Mouse (Mus musculus): ENCODE results near the gene Pm20d1. TPM values are rescaled to one million over a fixed set of nuclear protein-coding genes. Genes with fewer than 3 reads are reported as not detected.

The Pm20d1 gene
- polyA plus RNA-seq, 1 experiment = 0.11 TPM

DNA sequence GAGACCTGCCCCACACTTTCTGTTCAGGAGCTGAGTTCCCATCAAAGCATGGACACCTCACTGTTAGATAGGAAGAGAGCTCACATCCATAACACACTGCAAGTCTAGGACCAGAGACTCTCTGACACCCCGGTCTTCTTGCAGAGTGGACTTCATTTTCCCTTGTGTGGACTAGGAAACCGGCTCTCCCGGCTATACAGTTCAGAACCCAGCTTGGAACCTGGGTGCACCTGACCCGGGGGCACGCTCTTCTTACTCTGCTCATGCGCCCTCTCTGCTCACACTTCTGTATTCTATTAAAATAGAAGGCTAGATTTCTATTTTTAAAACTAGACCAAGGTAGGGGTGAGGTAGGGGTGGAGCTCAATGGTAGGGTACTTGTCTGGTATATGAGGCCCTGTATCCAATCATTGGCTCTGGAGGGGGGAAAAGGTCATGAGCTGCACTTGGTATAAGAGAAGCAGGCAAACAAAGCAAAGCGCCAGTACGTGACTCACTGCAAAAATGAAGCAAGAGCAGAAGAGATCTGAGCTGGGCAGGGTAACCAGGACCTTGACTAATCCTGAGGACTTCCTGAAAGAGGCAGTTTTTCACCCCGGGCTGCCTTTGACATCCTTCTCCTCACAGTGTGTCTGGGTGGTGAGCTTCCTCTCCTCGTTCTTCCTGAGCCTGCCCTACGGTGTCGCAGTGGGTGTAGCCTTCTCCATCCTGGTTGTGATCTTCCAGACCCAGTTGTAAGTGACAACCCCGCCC lies 35.9 kb upstream of the Pm20d1 start:
- Histone ChIP-seq H3K27me3 (ENCODE audit: control insufficient read depth, insufficient read depth, low read length) (no peaks in the 10 kb centered on the region), H3K4me1 (ENCODE audit: control insufficient read depth, insufficient read depth, insufficient read length) (no peaks in the 10 kb centered on the region), H3K27ac (ENCODE audit: insufficient read depth, low read length) (no peak overlapping the region), H3K4me3 (ENCODE audit: extremely low read depth, insufficient read depth, insufficient read length) (no peak overlapping the region), H3K36me3 (ENCODE audit: control insufficient read depth, insufficient read depth, low read length) (no peaks in the 10 kb centered on the region)
- no peak for TF ChIP-seq CTCF (IDR thresholded peaks at IDR 0.05; ENCODE audit: extremely low read depth, insufficient read depth, insufficient read length, insufficient replicate concordance)
- no peak for TF ChIP-seq POLR2A (IDR thresholded peaks at IDR 0.05; ENCODE audit: low read depth, low read length)
- WGBS = 54% methylated on average over 13 of the region's 13 CpGs
- DNase-seq (ENCODE audit: low read depth in 1 of 2, low spot score in 2 of 2) = no peak

DNA sequence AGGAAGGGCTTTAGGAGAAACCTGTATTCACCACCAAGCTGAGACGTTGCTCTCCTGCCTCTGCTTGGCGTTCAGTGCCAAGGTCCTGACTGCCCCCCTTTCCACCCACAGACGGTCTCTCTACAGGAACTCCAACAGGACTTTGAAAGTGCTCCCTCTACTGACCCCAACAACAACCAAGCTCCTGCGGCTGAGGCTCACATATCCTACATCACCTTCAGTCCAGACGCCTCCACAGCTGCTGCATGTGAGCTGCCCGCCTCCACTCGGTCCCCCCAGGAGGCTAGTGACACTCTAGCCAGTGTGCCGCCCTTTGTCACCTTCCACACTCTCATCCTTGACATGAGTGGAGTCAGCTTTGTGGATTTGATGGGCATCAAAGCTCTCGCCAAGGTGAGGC lies 33.5 kb upstream of the Pm20d1 start:
- no peak for DNase-seq (ENCODE audit: low read depth in 1 of 2, low spot score in 2 of 2)
- H3K4me1 ChIP-seq (ENCODE audit: control insufficient read depth, insufficient read depth, insufficient read length) = no peaks in the 10 kb centered on the region
- H3K27ac ChIP-seq (ENCODE audit: insufficient read depth, low read length) = no peak overlapping the region
- 50% methylated on average over 9 of the region's 9 CpGs for WGBS
- no peaks in the 10 kb centered on the region for H3K36me3 ChIP-seq (ENCODE audit: control insufficient read depth, insufficient read depth, low read length)
- no peak overlapping the region for H3K4me3 ChIP-seq (ENCODE audit: extremely low read depth, insufficient read depth, insufficient read length)
- TF ChIP-seq CTCF (IDR thresholded peaks at IDR 0.05; ENCODE audit: extremely low read depth, insufficient read depth, insufficient read length, insufficient replicate concordance) = no peak
- no peak for TF ChIP-seq POLR2A (IDR thresholded peaks at IDR 0.05; ENCODE audit: low read depth, low read length)
- H3K27me3 ChIP-seq (ENCODE audit: control insufficient read depth, insufficient read depth, low read length) = no peaks in the 10 kb centered on the region

DNA sequence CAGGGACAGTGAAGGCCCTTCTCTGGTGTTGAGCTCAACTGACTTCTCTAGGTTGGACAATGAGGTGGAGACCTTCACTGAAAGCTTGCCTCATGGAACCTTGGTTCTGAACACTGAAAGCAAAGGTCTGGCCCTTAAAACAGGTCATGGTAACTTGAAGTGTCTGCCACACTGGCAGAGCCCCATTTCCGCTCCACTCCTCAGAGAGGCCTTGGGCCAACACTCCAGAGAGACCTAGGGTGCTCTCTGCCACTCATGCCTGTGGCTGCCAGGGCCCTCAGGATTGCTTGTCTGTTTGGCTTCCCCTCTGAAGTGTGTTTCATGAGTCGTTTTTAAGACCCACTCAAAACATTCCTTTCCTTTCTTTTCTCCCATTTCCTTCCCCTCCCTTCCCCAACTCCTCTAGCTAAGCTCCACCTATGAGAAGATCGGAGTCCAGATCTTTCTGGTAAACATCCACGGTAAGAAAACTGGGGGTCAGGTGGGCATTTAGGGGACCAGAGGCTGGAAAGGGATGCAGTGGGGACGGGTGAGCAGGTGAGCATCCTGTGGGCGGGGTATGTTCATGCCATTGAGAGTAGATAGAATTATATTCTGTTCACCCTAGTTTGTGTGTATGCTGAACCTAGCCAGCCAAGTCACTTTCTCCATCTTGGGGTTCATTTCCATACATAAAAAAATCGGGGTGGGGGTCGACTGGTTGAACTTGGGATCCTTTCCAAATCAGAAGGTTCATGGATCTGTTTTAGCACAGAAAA lies 32.4 kb upstream of the Pm20d1 start:
- 61% methylated on average over 8 of the region's 8 CpGs for WGBS
- Histone ChIP-seq H3K4me3 (ENCODE audit: extremely low read depth, insufficient read depth, insufficient read length) (no peak overlapping the region), H3K27ac (ENCODE audit: insufficient read depth, low read length) (no peak overlapping the region), H3K27me3 (ENCODE audit: control insufficient read depth, insufficient read depth, low read length) (no peaks in the 10 kb centered on the region), H3K36me3 (ENCODE audit: control insufficient read depth, insufficient read depth, low read length) (no peaks in the 10 kb centered on the region), H3K4me1 (ENCODE audit: control insufficient read depth, insufficient read depth, insufficient read length) (no peaks in the 10 kb centered on the region)
- no peak for DNase-seq (ENCODE audit: low read depth in 1 of 2, low spot score in 2 of 2)
- TF ChIP-seq CTCF (IDR thresholded peaks at IDR 0.05; ENCODE audit: extremely low read depth, insufficient read depth, insufficient read length, insufficient replicate concordance) (no peak), POLR2A (IDR thresholded peaks at IDR 0.05; ENCODE audit: low read depth, low read length) (no peak)

DNA sequence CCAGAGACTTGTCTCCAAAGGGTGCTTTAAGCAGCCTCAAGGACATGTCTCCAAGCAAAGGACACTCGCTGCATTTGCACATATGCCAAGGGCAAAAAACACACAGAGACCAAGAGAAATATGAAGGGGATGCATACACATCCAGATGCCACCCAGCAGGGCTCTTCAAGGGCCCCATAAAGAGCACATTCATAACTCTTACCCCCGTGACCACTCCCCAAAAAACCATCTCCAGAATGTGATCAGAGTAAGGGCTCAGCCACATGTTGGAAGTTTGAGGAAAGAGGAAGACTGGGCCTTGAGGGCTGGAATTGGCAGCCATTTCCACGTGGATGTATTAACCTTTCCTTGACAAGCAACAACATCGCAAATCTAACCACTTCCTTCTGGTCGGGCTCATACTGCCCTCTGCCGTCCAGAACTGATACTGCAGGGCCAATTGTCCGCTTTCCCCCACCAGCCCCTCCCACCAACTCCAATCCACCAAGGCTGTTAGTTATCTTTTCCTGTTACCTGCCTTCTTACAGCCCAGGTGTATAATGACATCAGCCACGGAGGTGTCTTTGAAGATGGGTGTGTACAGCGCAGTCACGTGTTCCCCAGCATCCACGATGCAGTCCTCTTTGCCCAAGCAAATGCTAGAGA lies 31.7 kb upstream of the Pm20d1 start:
- TF ChIP-seq POLR2A (IDR thresholded peaks at IDR 0.05; ENCODE audit: low read depth, low read length) = no peak
- TF ChIP-seq CTCF (IDR thresholded peaks at IDR 0.05; ENCODE audit: extremely low read depth, insufficient read depth, insufficient read length, insufficient replicate concordance) = peak; percentile 94; the same call in 1 of the 2 replicates
- peak; percentile 48 to 60 for DNase-seq (ENCODE audit: low read depth in 1 of 2, low spot score in 2 of 2)
- 21% methylated on average over 11 of the region's 11 CpGs for WGBS
- Histone ChIP-seq H3K36me3 (ENCODE audit: control insufficient read depth, insufficient read depth, low read length) (no peaks in the 10 kb centered on the region), H3K4me1 (ENCODE audit: control insufficient read depth, insufficient read depth, insufficient read length) (no peaks in the 10 kb centered on the region), H3K4me3 (ENCODE audit: extremely low read depth, insufficient read depth, insufficient read length) (no peak overlapping the region), H3K27ac (ENCODE audit: insufficient read depth, low read length) (no peak overlapping the region), H3K27me3 (ENCODE audit: control insufficient read depth, insufficient read depth, low read length) (no peaks in the 10 kb centered on the region)

DNA sequence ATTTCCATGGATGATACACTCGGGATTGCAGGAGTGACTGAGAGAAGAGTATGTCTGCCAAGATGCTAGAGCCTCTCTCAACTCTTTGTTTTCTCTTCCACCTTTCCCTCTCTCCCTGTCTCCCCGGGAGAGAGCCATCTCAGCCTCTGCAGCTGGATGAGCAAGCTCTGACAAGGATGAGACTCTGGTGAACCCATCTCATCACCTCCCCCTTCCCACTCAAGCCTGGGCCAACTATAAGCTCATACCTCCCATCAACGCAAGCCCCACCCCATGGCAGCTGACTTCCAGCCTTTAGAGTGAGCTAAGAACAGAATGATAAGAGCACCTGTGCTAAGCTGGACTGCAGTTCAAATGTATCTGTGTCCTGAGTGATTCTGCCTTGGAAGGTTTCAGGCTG lies 27.9 kb upstream of the Pm20d1 start:
- Histone ChIP-seq H3K4me1 (ENCODE audit: control insufficient read depth, insufficient read depth, insufficient read length) (no peaks in the 10 kb centered on the region), H3K4me3 (ENCODE audit: extremely low read depth, insufficient read depth, insufficient read length) (no peak overlapping the region), H3K36me3 (ENCODE audit: control insufficient read depth, insufficient read depth, low read length) (no peaks in the 10 kb centered on the region), H3K27me3 (ENCODE audit: control insufficient read depth, insufficient read depth, low read length) (no peaks in the 10 kb centered on the region), H3K27ac (ENCODE audit: insufficient read depth, low read length) (no peak overlapping the region)
- TF ChIP-seq CTCF (IDR thresholded peaks at IDR 0.05; ENCODE audit: extremely low read depth, insufficient read depth, insufficient read length, insufficient replicate concordance) (no peak), POLR2A (IDR thresholded peaks at IDR 0.05; ENCODE audit: low read depth, low read length) (no peak)
- no peak for DNase-seq (ENCODE audit: low read depth in 1 of 2, low spot score in 2 of 2)
- WGBS = 77% methylated on average over 3 of the region's 3 CpGs

DNA sequence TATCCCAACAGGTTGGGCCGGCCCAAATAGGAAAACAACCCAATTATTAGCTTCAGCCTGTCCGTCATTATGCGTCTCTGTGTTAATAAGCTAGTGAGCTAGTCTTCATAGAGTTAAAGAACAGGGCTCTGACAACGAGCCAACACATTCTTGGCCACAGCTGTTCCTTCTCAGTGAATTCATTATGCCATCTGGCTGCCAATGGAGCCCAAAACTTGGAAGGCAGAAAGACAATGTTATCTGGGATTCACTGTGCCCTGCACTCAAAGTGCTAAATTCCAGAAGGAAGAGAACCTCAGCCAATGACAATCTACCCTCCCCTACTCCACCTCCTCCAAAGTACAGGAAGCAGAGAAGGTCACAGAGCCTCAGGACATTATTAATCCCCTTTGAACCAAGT lies 26.5 kb upstream of the Pm20d1 start:
- Histone ChIP-seq H3K4me1 (ENCODE audit: control insufficient read depth, insufficient read depth, insufficient read length) (no peaks in the 10 kb centered on the region), H3K36me3 (ENCODE audit: control insufficient read depth, insufficient read depth, low read length) (no peaks in the 10 kb centered on the region), H3K4me3 (ENCODE audit: extremely low read depth, insufficient read depth, insufficient read length) (no peak overlapping the region), H3K27ac (ENCODE audit: insufficient read depth, low read length) (no peak overlapping the region), H3K27me3 (ENCODE audit: control insufficient read depth, insufficient read depth, low read length) (no peaks in the 10 kb centered on the region)
- WGBS = 82% methylated on average over 4 of the region's 4 CpGs
- DNase-seq (ENCODE audit: low read depth in 1 of 2, low spot score in 2 of 2) = no peak
- TF ChIP-seq POLR2A (IDR thresholded peaks at IDR 0.05; ENCODE audit: low read depth, low read length) (no peak), CTCF (IDR thresholded peaks at IDR 0.05; ENCODE audit: extremely low read depth, insufficient read depth, insufficient read length, insufficient replicate concordance) (no peak)

Data from spleen, adult 2 months (tissue).